Mouse (Mus musculus): ENCODE data around the gene Zfp628.
A peak's percentile ranks its signal among the peaks of the same experiment; 100 is the strongest.

Zfp628 gene

GRCm38 (mm10) chr7:4938456-4938855 lies 23.4 kb downstream of the Zfp628 start:
- peak; percentile 59 to 65 for DNase-seq (ENCODE audit: low spot score in 2 of 2)

- peak; percentile 70 to 81 for DNase-seq (ENCODE audit: low spot score in 2 of 2)
Measured at GRCm38 (mm10) chr7:4940068-4940479, 25.1 kb downstream of the Zfp628 start.

- no peak for DNase-seq (ENCODE audit: low spot score in 2 of 2)
Measured at GRCm38 (mm10) chr7:4942673-4943072, 27.7 kb downstream of the Zfp628 start.

GRCm38 (mm10) chr7:4943223-4943815 lies 28.3 kb downstream of the Zfp628 start:
- peak; percentile 92 to 94 for DNase-seq (ENCODE audit: low spot score in 2 of 2)

GRCm38 (mm10) chr7:4947855-4948254 lies 32.8 kb downstream of the Zfp628 start:
- peak; percentile 40 to 70 for DNase-seq (ENCODE audit: low spot score in 2 of 2)

GRCm38 (mm10) chr7:4948386-4948785 lies 33.4 kb downstream of the Zfp628 start:
- DNase-seq (ENCODE audit: low spot score in 2 of 2) = no peak

GRCm38 (mm10) chr7:4950561-4951342 lies 35.7 kb downstream of the Zfp628 start:
- DNase-seq (ENCODE audit: low spot score in 2 of 2) = no peak

GRCm38 (mm10) chr7:4953815-4954445 lies 38.9 kb downstream of the Zfp628 start:
- DNase-seq (ENCODE audit: low spot score in 2 of 2) = no peak

GRCm38 (mm10) chr7:4957361-4957760 lies 42.3 kb downstream of the Zfp628 start:
- no peak for DNase-seq (ENCODE audit: low spot score in 2 of 2)

- no peak for DNase-seq (ENCODE audit: low spot score in 2 of 2)
Measured at GRCm38 (mm10) chr7:4963527-4963926, 48.5 kb downstream of the Zfp628 start.

GRCm38 (mm10) chr7:4964272-4964671 lies 49.3 kb downstream of the Zfp628 start, which contains the start of gene Sbk2:
Gene Sbk2, minus strand, starts transcription at chr7:4964406.
- peak; percentile 67 to 78 for DNase-seq (ENCODE audit: low spot score in 2 of 2)

- DNase-seq (ENCODE audit: low spot score in 2 of 2) = no peak
Measured at GRCm38 (mm10) chr7:4964988-4965387, 50.0 kb downstream of the Zfp628 start.

- DNase-seq (ENCODE audit: low spot score in 2 of 2) = no peak
Measured at GRCm38 (mm10) chr7:4971068-4971467, 56.1 kb downstream of the Zfp628 start, which contains the start of gene Sbk3. Gene Sbk3, minus strand, starts transcription at chr7:4971168.

Data from urinary bladder, postnatal 36 days (tissue).